Mouse (Mus musculus): ENCODE data around the gene Rps6kb2. TPM values are rescaled to one million over a fixed set of nuclear protein-coding genes. Genes with fewer than 3 reads are reported as not detected.

Gene Rps6kb2
- polyA plus RNA-seq, 1 experiment from 2014 or later = 51.6 TPM

DNA sequence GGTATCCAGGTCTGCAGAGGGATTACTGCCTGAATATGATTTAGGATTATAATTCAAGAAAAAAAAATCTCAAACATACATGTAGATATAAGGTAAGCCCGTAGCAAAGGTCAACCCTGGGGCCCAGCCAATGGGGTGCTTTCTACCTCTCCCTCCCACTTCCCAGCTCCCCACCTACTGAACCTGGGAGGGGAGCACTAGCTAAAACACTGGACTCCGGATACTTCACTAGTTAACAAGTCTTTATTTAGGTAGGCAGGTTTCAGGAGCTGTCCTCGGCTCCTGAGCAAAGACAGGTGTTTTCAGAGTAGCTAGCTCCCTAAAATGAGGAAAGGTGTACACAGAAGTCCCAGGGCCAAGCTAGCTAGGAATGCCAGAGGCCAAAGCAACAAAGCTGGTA, 946 bp upstream of the Rps6kb2 start:
- H3K36me3 ChIP-seq (ENCODE audit: control insufficient read depth, insufficient read depth, low read length) = peaks cover 10% of the 10 kb centered on the region; the same call in 1 of the 2 replicates
- H3K4me1 ChIP-seq (replicated peaks; ENCODE audit: control insufficient read depth, insufficient read depth, low read length) = peaks cover 12% of the 10 kb centered on the region
- H3K9me3 ChIP-seq (ENCODE audit: control insufficient read depth, low read length) = no peaks in the 10 kb centered on the region
- 76% methylated on average over 3 of the region's 3 CpGs for WGBS
- ATAC-seq (ENCODE audit: low read depth) = no peak
- no peak overlapping the region for H3K4me2 ChIP-seq (ENCODE audit: low read depth, low read length)
- H3K27me3 ChIP-seq (ENCODE audit: control insufficient read depth, insufficient read depth, low read depth, low read length) = no peaks in the 10 kb centered on the region
- no peak overlapping the region for H3K9ac ChIP-seq (ENCODE audit: low read length)
- no peak overlapping the region for H3K27ac ChIP-seq (ENCODE audit: low read length)
- no peak overlapping the region for H3K4me3 ChIP-seq (ENCODE audit: low read length)

DNA sequence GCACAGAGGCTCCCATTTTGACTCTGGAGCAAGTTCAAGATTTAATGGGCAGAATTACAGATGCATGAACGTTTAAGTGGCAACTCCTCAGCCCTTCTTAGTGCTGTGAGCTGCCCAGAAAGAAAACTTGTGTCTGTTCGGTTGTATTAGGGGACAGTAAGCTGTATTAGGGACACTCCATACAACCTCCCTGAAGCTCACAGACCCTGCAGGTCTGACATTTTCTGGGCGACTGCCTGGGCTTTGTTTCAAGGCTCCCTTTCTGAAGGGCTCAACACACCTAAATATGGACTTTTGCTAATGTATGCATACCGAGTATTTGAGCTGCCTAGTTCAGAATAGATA, 361 bp upstream of the Rps6kb2 start:
- peak overlapping the region; percentile 99 for H3K4me2 ChIP-seq (ENCODE audit: low read depth, low read length)
- no peaks in the 10 kb centered on the region for H3K9me3 ChIP-seq (ENCODE audit: control insufficient read depth, low read length)
- peak overlapping the region; percentile 89 for H3K9ac ChIP-seq (ENCODE audit: low read length)
- peak; percentile 9; the same call in 1 of the 2 replicates for ATAC-seq (ENCODE audit: low read depth)
- peak overlapping the region; percentile 84 for H3K4me3 ChIP-seq (ENCODE audit: low read length)
- peak overlapping the region; percentile 69 for H3K27ac ChIP-seq (ENCODE audit: low read length)
- peaks cover 13% of the 10 kb centered on the region; the same call in 1 of the 2 replicates for H3K36me3 ChIP-seq (ENCODE audit: control insufficient read depth, insufficient read depth, low read length)
- H3K27me3 ChIP-seq (ENCODE audit: control insufficient read depth, insufficient read depth, low read depth, low read length) = no peaks in the 10 kb centered on the region
- 35% methylated on average over 4 of the region's 4 CpGs for WGBS
- peaks cover 12% of the 10 kb centered on the region for H3K4me1 ChIP-seq (replicated peaks; ENCODE audit: control insufficient read depth, insufficient read depth, low read length)

DNA sequence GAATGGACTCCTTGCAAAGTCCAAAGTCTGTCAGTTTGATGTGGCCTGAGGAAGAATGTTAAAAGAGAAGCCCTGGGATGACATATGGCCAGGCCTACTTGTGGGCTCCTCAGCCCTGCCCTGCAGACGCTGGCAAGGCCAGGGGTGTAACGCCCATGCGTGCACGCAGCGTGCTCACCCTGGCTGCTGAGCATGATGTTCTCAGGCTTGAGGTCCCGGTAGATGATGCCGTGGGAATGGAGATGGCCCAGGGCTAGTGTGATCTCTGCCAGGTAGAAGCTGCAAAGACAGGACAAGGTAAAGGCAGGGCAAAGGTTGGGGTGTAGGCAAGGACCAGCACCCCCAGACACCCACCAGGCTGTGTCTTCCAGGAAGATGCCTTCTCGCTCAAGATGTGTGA, 4.1 kb downstream of the Rps6kb2 start:
- Histone ChIP-seq H3K9me3 (ENCODE audit: control insufficient read depth, low read length) (no peaks in the 10 kb centered on the region), H3K4me3 (ENCODE audit: low read length) (no peak overlapping the region), H3K27me3 (ENCODE audit: control insufficient read depth, insufficient read depth, low read depth, low read length) (no peaks in the 10 kb centered on the region), H3K4me1 (replicated peaks; ENCODE audit: control insufficient read depth, insufficient read depth, low read length) (peaks cover 12% of the 10 kb centered on the region), H3K36me3 (ENCODE audit: control insufficient read depth, insufficient read depth, low read length) (peaks cover 30% of the 10 kb centered on the region), H3K4me2 (ENCODE audit: low read depth, low read length) (no peak overlapping the region), H3K9ac (ENCODE audit: low read length) (no peak overlapping the region), H3K27ac (ENCODE audit: low read length) (no peak overlapping the region)
- ATAC-seq (ENCODE audit: low read depth) = no peak
- WGBS = 93% methylated on average over 8 of the region's 8 CpGs

DNA sequence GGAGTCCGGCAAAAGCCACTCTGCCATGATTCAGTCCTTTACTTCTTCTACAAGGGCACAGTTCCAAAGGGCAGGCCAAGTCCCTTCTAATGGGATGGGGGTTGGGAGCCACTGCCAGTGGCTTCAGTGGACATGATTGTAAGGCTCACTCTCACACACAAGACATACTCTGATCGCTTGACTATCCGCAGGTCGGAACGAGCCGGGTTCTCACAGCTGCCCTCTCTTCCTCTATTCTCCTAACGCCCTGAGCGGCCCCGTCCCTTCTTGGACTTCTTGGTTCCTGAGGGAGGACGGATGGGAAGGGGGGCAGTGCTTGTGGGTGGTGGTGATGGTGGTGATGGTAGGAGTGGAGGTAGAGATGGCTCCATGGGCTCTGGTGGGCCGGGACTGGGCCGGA, 6.4 kb downstream of the Rps6kb2 start:
- Histone ChIP-seq H3K4me1 (replicated peaks; ENCODE audit: control insufficient read depth, insufficient read depth, low read length) (no peaks in the 10 kb centered on the region), H3K4me3 (ENCODE audit: low read length) (no peak overlapping the region), H3K9ac (ENCODE audit: low read length) (no peak overlapping the region), H3K36me3 (ENCODE audit: control insufficient read depth, insufficient read depth, low read length) (peaks cover 33% of the 10 kb centered on the region), H3K27me3 (ENCODE audit: control insufficient read depth, insufficient read depth, low read depth, low read length) (no peaks in the 10 kb centered on the region), H3K4me2 (ENCODE audit: low read depth, low read length) (no peak overlapping the region), H3K27ac (ENCODE audit: low read length) (no peak overlapping the region), H3K9me3 (ENCODE audit: control insufficient read depth, low read length) (no peaks in the 10 kb centered on the region)
- no peak for ATAC-seq (ENCODE audit: low read depth)
- 82% methylated on average over 12 of the region's 12 CpGs for WGBS

DNA sequence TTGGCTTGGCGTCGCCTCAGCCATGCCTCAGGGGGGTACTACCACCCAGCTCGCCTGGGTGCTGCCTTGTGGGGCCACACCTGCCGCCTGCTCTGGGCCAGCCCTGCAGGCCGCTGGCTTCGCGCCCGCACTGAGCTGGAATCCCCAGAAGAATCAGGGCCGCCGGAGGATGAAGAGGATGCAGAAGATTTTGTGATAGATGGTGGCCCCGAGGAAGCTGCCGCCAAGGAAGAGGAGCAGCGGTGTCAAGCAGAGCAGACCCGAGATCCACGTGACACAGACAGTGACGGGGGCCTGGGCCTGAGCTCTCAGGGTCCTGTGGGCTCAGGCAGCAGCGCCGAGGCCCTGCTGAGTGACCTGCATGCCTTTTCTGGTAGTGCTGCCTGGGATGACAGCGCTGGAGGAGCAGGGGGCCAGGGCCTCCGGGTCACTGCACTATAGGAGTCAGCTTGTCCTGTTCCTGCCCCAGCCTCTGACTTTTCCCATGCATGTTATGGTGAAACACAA, 7.0 kb downstream of the Rps6kb2 start:
- peaks cover 34% of the 10 kb centered on the region for H3K36me3 ChIP-seq (ENCODE audit: control insufficient read depth, insufficient read depth, low read length)
- H3K4me3 ChIP-seq (ENCODE audit: low read length) = no peak overlapping the region
- no peak overlapping the region for H3K4me2 ChIP-seq (ENCODE audit: low read depth, low read length)
- no peaks in the 10 kb centered on the region for H3K9me3 ChIP-seq (ENCODE audit: control insufficient read depth, low read length)
- H3K9ac ChIP-seq (ENCODE audit: low read length) = no peak overlapping the region
- no peak; the same call in 1 of the 2 replicates for ATAC-seq (ENCODE audit: low read depth)
- no peaks in the 10 kb centered on the region for H3K27me3 ChIP-seq (ENCODE audit: control insufficient read depth, insufficient read depth, low read depth, low read length)
- H3K4me1 ChIP-seq (replicated peaks; ENCODE audit: control insufficient read depth, insufficient read depth, low read length) = no peaks in the 10 kb centered on the region
- WGBS = 76% methylated on average over 20 of the region's 20 CpGs
- no peak overlapping the region for H3K27ac ChIP-seq (ENCODE audit: low read length)

DNA sequence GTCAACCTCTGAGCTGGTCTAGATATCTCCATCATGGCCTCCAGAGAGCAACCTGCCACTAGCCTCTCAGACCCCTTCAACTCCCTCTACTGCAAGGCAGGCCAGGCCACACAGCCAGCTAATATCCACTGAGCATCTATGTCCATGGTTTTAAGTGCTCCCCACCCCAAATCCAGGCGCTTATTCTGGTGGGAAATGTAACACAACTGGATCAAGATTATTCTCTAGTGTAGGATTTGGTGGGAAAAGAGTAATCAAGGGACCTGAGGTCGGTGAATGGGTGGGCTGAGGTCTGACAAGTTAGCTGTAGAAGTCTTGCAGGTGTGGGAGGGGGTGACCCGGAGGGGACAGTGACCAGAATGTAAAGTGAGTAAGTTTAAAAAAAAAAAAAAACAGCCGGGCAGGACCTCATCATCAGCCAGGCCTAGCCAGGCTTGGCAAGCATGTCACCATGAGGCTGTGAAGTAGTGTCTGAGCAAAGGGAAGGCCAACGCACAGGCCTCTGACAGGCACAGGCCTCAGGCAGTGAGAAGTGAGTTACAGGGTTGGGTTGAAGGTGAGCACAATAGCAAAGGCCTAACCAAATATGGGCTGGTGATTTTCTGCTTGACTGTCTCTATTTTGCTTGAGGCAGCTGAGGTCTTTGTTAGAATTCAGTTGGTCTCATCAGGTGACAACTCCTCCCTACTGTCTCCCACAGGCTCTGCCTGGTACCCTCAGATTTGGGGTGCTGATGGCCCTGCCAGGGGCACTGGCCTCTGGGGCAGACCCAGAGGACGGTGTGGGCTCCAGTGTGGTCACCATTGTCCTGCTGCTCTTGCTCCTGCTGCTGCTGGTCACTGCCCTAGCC, 7.7 kb downstream of the Rps6kb2 start:
- ATAC-seq (ENCODE audit: low read depth) = no peak; the same call in 1 of the 2 replicates
- whole genome bisulfite sequencing = 80% methylated on average over 6 of the region's 6 CpGs
- H3K9ac ChIP-seq (ENCODE audit: low read length) = no peak overlapping the region
- H3K27me3 ChIP-seq (ENCODE audit: control insufficient read depth, insufficient read depth, low read depth, low read length) = no peaks in the 10 kb centered on the region
- no peaks in the 10 kb centered on the region for H3K4me1 ChIP-seq (replicated peaks; ENCODE audit: control insufficient read depth, insufficient read depth, low read length)
- H3K9me3 ChIP-seq (ENCODE audit: control insufficient read depth, low read length) = no peaks in the 10 kb centered on the region
- H3K27ac ChIP-seq (ENCODE audit: low read length) = no peak overlapping the region
- no peak overlapping the region for H3K4me3 ChIP-seq (ENCODE audit: low read length)
- H3K4me2 ChIP-seq (ENCODE audit: low read depth, low read length) = no peak overlapping the region
- peaks cover 33% of the 10 kb centered on the region for H3K36me3 ChIP-seq (ENCODE audit: control insufficient read depth, insufficient read depth, low read length)

DNA sequence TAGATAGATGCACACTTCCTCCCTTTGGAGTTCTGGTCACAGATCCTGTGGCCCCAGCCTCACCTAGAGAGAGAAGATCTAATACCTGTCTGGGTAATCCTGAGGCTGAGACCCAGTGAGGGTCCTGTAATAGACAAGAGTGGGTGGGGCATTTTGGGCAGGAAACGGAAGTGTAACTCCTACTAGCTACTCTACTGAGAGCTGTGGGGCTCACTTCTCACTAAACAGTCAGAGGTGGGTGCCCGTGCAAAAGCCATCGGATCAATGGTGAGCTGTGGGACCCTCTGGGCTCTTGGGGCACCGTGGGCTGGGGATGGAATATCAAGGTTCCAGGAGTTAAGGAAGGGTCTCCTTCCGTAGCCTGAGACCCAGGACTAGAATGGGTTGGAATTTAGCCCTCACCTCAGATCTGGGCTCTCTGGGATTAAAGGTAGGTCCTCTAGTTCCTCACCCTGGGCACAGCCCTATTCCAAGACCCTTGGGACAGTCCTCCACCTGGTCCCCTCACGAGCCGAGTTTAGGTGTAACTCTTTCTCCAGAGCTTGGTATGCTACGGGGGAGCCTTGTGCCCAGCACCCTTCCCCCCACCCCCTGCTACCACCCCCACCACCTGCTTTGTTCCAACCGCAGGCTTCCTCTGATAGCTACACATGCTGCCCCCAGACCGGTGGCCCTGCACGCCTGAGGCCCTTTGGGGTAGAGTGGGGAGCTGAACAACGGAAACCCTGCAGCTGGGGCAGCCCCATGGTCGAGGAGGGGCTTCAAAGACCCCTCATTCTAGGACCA, 8.5 kb downstream of the Rps6kb2 start:
- H3K4me2 ChIP-seq (ENCODE audit: low read depth, low read length) = no peak overlapping the region
- ATAC-seq (ENCODE audit: low read depth) = no peak

DNA sequence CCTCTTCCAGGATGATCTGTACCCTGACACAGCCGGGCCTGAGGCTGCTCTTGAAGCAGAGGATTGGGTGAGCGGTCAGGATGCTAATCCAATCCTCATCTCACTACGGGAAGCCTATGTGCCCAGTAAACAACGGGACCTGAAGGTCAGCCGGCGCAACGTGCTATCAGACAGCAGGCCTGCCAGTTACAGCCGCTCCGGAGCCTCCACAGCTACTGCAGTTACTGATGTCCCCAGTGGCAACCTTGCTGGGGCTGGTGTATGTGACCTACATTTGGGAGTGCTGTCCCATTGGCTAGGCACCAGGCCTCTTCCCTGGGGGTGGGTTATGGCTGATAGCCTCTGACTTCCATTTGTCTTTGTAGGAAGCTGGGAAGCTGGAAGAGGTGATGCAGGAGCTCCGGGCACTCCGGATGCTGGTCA, 9.9 kb downstream of the Rps6kb2 start, which contains the start of gene Ptprcap:
Gene Ptprcap, plus strand, starts transcription at position 373 of the 423 bp plus-strand sequence.
- peaks cover 33% of the 10 kb centered on the region for H3K36me3 ChIP-seq (ENCODE audit: control insufficient read depth, insufficient read depth, low read length)
- H3K4me1 ChIP-seq (replicated peaks; ENCODE audit: control insufficient read depth, insufficient read depth, low read length) = peaks cover 12% of the 10 kb centered on the region
- H3K4me3 ChIP-seq (ENCODE audit: low read length) = no peak within 1 kb of the TSS
- H3K27me3 ChIP-seq (ENCODE audit: control insufficient read depth, insufficient read depth, low read depth, low read length) = no peaks in the 10 kb centered on the region
- 61% methylated on average over 11 of the region's 11 CpGs for WGBS
- H3K9me3 ChIP-seq (ENCODE audit: control insufficient read depth, low read length) = no peaks in the 10 kb centered on the region
- ATAC-seq (ENCODE audit: low read depth) = no peak
- H3K27ac ChIP-seq (ENCODE audit: low read length) = no peak within 1 kb of the TSS
- H3K4me2 ChIP-seq (ENCODE audit: low read depth, low read length) = no peak within 1 kb of the TSS
- H3K9ac ChIP-seq (ENCODE audit: low read length) = no peak within 1 kb of the TSS

More for the DNA sequence above, 8.5 kb downstream of the Rps6kb2 start:
- Histone ChIP-seq H3K27me3 (ENCODE audit: control insufficient read depth, insufficient read depth, low read depth, low read length) (no peaks in the 10 kb centered on the region), H3K9ac (ENCODE audit: low read length) (no peak overlapping the region), H3K4me3 (ENCODE audit: low read length) (no peak overlapping the region), H3K9me3 (ENCODE audit: control insufficient read depth, low read length) (no peaks in the 10 kb centered on the region), H3K27ac (ENCODE audit: low read length) (no peak overlapping the region), H3K36me3 (ENCODE audit: control insufficient read depth, insufficient read depth, low read length) (peaks cover 37% of the 10 kb centered on the region), H3K4me1 (replicated peaks; ENCODE audit: control insufficient read depth, insufficient read depth, low read length) (peaks cover 4% of the 10 kb centered on the region)
- WGBS = 67% methylated on average over 13 of the region's 13 CpGs

Measured in lung, embryonic 16.5 days (tissue).